Mouse (Mus musculus) brown adipose tissue, adult 24 weeks (tissue): ENCODE results near the gene Mmp15. TPM values are rescaled to one million over a fixed set of nuclear protein-coding genes. Genes with fewer than 3 reads are reported as not detected.

Source experiments
- H3K27ac ChIP-seq: fragments of 200-500 bp; replicated peaks from 2 replicates; pipeline ENCODE4 v1.5.1; 2012; ENCODE audit warnings: low read depth, mild to moderate bottlenecking, low read length
- H3K4me1 ChIP-seq: fragments of 200-500 bp; 2 replicates; pipeline ENCODE4 v1.6.1; 2012; ENCODE audit warnings: low read length, mixed read lengths; ENCODE audit not compliant: control insufficient read depth, insufficient read depth, insufficient read length
- H3K4me3 ChIP-seq: fragments of 200-500 bp; 2 replicates; pipeline ENCODE4 v1.5.1; 2012; ENCODE audit warnings: low read depth, mild to moderate bottlenecking, low read length, moderate library complexity; ENCODE audit not compliant: insufficient read depth
- polyA plus RNA-seq: library from polyadenylated mRNA; stranded (reverse); fragments of >200 nt; gene quantifications from 2 replicates; pipeline ENCODE4 v1.2.4, GENCODE M21; 2012; ENCODE audit not compliant: missing spikeins, insufficient read depth, insufficient read length

Gene Mmp15
- polyA plus RNA-seq, 1 experiment, result 6.1 TPM

DNA sequence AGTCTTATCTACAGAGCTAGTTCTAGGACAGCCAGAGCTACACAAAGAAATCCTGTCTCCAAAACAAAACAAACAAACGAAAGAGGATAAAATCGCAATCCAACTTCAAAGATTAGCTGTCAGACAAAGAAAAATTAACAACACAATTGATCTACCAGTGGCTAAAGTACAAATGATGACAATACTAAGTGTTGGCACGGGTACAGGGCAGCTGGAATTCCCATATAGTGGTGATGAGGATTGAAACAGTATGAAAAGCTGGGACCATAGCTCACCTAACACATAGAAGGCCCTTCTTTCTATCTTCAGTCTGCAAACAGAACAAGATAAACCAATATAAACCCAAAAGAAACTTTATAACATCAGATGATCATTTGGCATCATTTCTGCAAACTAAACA lies 29.5 kb downstream of the Mmp15 start:
- H3K27ac ChIP-seq, result peak overlapping the region; percentile 71
- H3K4me3 ChIP-seq, result no peak overlapping the region
- peaks cover 15% of the 10 kb centered on the region for H3K4me1 ChIP-seq

- Histone ChIP-seq H3K4me3 (no peak overlapping the region), H3K27ac (no peak overlapping the region), H3K4me1 (no peaks in the 10 kb centered on the region; the same call in 1 of the 2 replicates)
These were observed 32.4 kb downstream of the Mmp15 start for GRCm38 (mm10) chr8:95384501-95384900.

- peaks cover 9% of the 10 kb centered on the region for H3K4me1 ChIP-seq
- no peak overlapping the region for H3K4me3 ChIP-seq
- no peak overlapping the region for H3K27ac ChIP-seq
These were observed 34.0 kb downstream of the Mmp15 start for GRCm38 (mm10) chr8:95386037-95386436.

DNA sequence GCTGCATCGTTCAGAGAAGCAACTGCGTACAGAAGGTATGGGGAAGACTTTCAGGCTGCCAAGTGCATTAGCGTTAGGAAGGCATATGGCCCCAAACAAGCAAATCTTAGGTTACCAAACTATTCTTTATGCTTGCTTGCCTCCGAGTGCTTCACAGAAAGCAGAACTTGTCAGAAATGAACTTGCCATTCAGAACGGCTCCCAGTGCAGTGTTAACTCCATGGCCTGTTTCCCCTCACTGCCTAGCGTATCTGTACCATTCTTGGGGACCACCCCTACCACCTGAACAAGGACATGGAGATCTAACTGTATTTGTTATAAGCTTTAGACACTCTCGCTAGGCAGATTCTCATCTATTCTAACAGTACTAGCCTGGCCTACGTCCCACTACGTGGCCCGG lies 35.2 kb downstream of the Mmp15 start:
- Histone ChIP-seq H3K27ac (no peak overlapping the region), H3K4me3 (no peak overlapping the region), H3K4me1 (peaks cover 18% of the 10 kb centered on the region)

- Histone ChIP-seq H3K4me3 (no peak overlapping the region), H3K4me1 (peaks cover 23% of the 10 kb centered on the region), H3K27ac (no peak overlapping the region)
These were observed 35.9 kb downstream of the Mmp15 start for GRCm38 (mm10) chr8:95387936-95388335.

GRCm38 (mm10) chr8:95390312-95390711 lies 38.2 kb downstream of the Mmp15 start:
- H3K4me3 ChIP-seq, result no peak overlapping the region
- no peak overlapping the region for H3K27ac ChIP-seq
- H3K4me1 ChIP-seq, result peaks cover 38% of the 10 kb centered on the region

- Histone ChIP-seq H3K4me3 (no peak overlapping the region), H3K4me1 (peaks cover 45% of the 10 kb centered on the region), H3K27ac (no peak overlapping the region)
These were observed 39.0 kb downstream of the Mmp15 start for GRCm38 (mm10) chr8:95391101-95391500.

DNA sequence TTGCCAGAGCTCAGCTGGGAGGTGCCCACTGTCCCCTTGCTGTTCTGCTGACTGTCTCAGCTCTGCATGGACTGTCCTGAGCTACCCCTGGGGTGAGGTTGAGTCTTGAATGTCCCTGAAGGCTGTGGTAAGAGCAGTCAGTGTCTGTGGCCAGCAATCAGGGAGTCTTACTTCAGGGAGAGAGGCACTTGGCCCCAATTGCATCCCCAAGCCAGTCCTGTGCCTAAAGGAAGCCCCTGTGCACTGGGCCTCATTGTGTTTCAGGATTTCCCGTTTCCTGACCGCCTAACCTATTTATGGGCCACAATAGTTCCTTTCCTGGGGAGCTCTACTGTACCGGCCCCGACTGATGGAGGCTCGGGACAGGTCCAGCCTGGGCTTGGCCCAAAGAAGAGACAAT lies 40.5 kb downstream of the Mmp15 start:
- H3K27ac ChIP-seq, result peak overlapping the region; percentile 89
- peak overlapping the region; percentile 9; the same call in 1 of the 2 replicates for H3K4me3 ChIP-seq
- peaks cover 55% of the 10 kb centered on the region for H3K4me1 ChIP-seq

DNA sequence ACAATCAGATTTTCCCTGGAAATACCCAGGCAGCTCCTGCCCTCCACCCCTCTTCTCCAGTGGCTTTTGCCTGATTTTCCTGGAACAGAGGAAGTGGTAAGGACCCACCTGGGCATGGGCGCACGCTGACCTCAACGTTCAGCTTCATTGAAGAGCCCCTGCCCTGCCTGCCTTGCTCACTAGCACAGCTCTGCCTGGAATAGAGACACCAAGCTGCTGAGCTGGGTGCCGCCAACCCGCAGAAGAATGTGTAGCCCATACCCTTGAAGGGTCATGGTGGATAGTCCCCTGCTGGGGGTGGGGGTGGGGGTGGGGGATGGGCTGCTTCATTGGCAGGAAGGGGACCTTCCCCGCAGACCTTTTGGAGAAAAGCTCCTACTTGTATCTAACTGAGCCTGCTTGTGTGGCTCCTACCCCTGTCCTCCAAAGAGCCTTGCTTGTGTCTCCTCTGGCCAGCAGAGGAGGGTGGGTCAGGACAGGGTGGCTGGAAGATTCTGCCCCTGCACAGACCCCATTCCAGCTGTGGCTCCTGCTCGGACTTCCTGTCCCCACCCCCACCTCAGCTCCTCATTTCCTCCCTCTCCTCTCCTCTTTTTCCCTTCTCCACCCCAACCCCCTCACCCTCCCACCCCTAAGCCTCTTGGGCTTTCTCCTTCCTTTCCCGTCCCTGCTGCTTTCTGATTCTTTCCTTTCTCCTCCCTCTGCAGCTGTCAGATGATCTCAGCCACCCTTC lies 43.3 kb downstream of the Mmp15 start:
- no peak overlapping the region for H3K27ac ChIP-seq
- peaks cover 51% of the 10 kb centered on the region for H3K4me1 ChIP-seq
- H3K4me3 ChIP-seq, result no peak overlapping the region

DNA sequence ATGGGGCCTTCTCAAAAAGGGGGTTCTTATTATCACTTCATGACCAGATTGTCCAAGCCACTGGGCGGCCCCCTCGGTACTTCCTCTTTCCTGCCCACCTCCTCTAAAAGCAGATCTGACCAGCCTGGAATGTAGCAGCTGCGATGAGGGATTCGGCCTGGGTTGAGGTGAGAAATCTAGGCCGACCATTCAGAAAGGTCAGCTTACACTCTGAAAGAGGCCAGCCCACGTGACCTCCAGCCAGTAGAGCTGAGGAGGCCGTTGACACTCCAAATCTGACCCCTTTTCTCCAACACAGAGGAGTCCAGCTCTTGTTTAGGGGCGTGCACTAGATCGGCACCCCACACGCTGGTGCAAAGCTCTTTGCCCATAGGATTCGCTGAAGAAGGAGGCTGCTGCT lies 44.7 kb downstream of the Mmp15 start:
- Histone ChIP-seq H3K4me3 (no peak overlapping the region), H3K4me1 (peaks cover 40% of the 10 kb centered on the region), H3K27ac (no peak overlapping the region)

DNA sequence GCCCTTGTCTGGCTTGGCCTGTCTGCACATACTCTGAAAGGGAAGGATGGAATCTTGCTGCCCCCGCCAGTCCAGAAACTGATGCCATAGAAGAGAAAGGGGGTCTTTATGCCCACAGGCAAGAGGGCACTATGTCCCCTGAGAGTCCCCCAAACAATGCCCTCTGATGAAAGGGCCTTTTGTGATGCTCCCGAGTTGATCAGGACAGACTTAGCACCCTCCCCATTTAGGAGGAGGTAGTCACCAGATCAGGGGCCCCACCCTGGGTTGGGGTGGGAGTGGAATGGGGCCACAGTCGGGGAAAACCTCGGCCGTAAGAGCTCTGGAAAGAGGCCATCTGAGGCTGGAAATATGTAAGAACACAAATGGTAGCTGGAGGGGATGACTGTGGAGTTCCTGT lies 45.1 kb downstream of the Mmp15 start:
- Histone ChIP-seq H3K27ac (no peak overlapping the region), H3K4me1 (peaks cover 37% of the 10 kb centered on the region), H3K4me3 (no peak overlapping the region)

DNA sequence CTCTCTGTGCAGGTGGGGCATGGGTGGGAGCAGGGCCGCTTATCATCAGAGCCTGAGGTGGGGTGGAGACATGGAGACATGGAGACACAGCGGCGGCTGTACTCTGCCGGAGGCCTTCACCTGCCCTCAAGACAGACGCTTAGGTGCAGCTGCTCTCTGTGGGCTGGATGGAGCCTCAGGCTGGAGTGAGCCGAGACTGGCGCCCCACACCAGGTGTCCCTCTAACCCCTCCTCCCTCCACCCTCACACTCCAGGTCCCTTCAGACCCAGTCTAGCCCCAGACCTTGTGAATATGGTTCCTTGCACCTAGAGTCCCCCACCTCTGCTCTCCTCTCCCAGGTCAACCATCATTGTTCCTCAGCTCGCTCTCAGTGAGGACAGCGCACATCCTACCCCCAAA lies 47.1 kb downstream of the Mmp15 start:
- Histone ChIP-seq H3K4me3 (no peak overlapping the region), H3K27ac (no peak overlapping the region), H3K4me1 (peaks cover 25% of the 10 kb centered on the region)

DNA sequence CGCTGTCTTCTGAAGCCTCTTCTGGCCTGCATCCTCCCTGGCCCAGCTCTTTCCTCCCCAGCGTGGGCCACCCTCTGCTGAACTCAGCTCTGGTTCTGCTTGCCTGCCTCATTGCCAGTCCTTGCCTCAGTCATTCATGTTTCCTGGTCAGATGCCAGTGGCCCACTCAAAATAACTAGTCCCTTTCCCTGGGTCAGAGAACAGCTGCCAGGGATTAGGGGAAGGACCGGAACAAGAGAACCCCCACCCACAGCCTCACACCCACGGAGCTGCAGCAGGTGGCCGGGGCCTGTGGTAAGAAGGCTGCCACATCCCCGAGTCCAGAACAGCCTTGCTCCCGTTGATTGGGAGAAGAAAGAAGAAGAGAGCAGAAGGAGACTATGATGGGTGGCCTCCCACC lies 49.0 kb downstream of the Mmp15 start:
- H3K4me1 ChIP-seq, result peaks cover 11% of the 10 kb centered on the region
- no peak overlapping the region for H3K27ac ChIP-seq
- H3K4me3 ChIP-seq, result no peak overlapping the region

- H3K4me1 ChIP-seq, result peaks cover 12% of the 10 kb centered on the region
- H3K27ac ChIP-seq, result 0 out of 2 replicates have a peak overlapping the region, but pooled peaks have one; percentile 8
- no peak overlapping the region for H3K4me3 ChIP-seq
These were observed 57.5 kb downstream of the Mmp15 start for GRCm38 (mm10) chr8:95409518-95409917.

GRCm38 (mm10) chr8:95411309-95411972 lies 59.4 kb downstream of the Mmp15 start:
- Histone ChIP-seq H3K4me3 (no peak overlapping the region), H3K4me1 (peaks cover 12% of the 10 kb centered on the region), H3K27ac (0 out of 2 replicates have a peak overlapping the region, but pooled peaks have one; percentile 0)
